Mouse (Mus musculus): ENCODE results near the gene Zfp661. TPM values are rescaled to one million over a fixed set of nuclear protein-coding genes. Genes with fewer than 3 reads are reported as not detected.
"Not testable (repeated sequence)": the region's sequence is repeated elsewhere in the genome, so short reads cannot be mapped to it uniquely, and the experiment has no call there.

The Zfp661 gene
- polyA plus RNA-seq, 1 experiment from 2014 or later = 6.7 TPM

DNA sequence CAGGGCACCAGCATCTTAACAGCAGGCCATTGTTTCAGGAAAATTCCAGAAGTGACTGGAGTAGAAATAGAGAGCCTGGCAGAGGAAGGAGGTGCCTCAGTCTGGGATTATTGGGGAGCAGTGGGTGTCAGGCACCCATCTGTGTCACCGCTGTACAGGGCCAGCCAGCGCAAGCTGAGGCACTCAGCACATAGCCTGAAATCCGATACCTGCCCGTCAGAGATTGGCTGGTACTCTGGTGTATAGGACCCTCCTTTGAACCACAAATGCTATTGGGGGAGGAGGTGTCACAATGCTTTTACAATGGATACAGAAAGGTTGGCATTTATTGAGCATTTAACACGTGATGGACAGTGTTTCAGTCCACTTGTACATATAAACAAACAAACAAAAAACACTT lies 22.1 kb upstream of the Zfp661 start:
- Histone ChIP-seq H3K9ac (replicated peaks) (no peak overlapping the region), H3K4me3 (replicated peaks) (no peak overlapping the region), H3K4me1 (replicated peaks) (peaks cover 17% of the 10 kb centered on the region), H3K9me3 (no peaks in the 10 kb centered on the region), H3K4me2 (peak overlapping the region; percentile 31), H3K27ac (0 out of 2 replicates have a peak overlapping the region, but pooled peaks have one; percentile 42), H3K36me3 (peaks cover 24% of the 10 kb centered on the region), H3K27me3 (0 out of 2 replicates have a peak, but pooled peaks cover 4% of the 10 kb centered on the region)
- peak; percentile 89; the same call in 1 of the 2 replicates for ATAC-seq (ENCODE audit: insufficient number of reproducible peaks, insufficient read depth, low FRiP score, low TSS enrichment, low read depth)
- WGBS = under 1% methylated on average over 5 of the region's 5 CpGs

GRCm38 (mm10) chr2:127608234-127608633 lies 21.3 kb upstream of the Zfp661 start:
- Histone ChIP-seq H3K4me3 (replicated peaks) (no peak overlapping the region), H3K4me1 (replicated peaks) (peaks cover 17% of the 10 kb centered on the region), H3K4me2 (no peak overlapping the region), H3K9ac (replicated peaks) (no peak overlapping the region), H3K36me3 (peaks cover 31% of the 10 kb centered on the region), H3K27me3 (0 out of 2 replicates have a peak, but pooled peaks cover 4% of the 10 kb centered on the region), H3K9me3 (no peaks in the 10 kb centered on the region), H3K27ac (no peak overlapping the region)
- ATAC-seq (ENCODE audit: insufficient number of reproducible peaks, insufficient read depth, low FRiP score, low TSS enrichment, low read depth) = no peak
- WGBS = 39% methylated on average over 3 of the region's 3 CpGs

- peaks cover 17% of the 10 kb centered on the region for H3K4me1 ChIP-seq (replicated peaks)
- H3K36me3 ChIP-seq = peaks cover 61% of the 10 kb centered on the region
- no peak overlapping the region for H3K9ac ChIP-seq (replicated peaks)
- no peak overlapping the region for H3K4me2 ChIP-seq
- no peak for ATAC-seq (ENCODE audit: insufficient number of reproducible peaks, insufficient read depth, low FRiP score, low TSS enrichment, low read depth)
- no peaks in the 10 kb centered on the region for H3K9me3 ChIP-seq
- no peak overlapping the region for H3K27ac ChIP-seq
- WGBS = 96% methylated on average over 3 of the region's 3 CpGs
- H3K4me3 ChIP-seq (replicated peaks) = no peak overlapping the region
- 0 out of 2 replicates have a peak, but pooled peaks cover 3% of the 10 kb centered on the region for H3K27me3 ChIP-seq
Observed at GRCm38 (mm10) chr2:127605203-127605602, 18.3 kb upstream of the Zfp661 start.

DNA sequence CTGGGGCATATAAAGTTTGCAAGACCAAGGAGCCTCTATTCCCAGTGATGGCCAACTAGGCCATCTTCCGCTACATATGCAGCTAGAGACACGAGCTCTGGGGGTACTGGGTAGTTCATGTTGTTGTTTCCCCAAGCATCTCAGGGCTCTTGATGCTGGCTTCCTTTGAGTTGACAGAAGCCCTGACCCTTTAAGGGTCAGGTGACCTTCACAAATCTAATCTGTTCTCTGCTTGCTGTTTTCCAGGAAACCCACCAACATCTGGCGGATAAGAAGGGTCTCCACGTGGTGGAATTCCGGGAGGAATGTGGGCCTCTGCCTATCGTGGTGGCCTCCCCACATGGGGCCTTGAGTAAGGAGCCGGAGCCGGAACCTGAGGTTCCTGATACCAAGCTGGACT lies 16.5 kb upstream of the Zfp661 start:
- H3K4me1 ChIP-seq (replicated peaks); H3K27ac ChIP-seq; H3K4me3 ChIP-seq (replicated peaks); H3K9me3 ChIP-seq; H3K27me3 ChIP-seq; H3K4me2 ChIP-seq; H3K9ac ChIP-seq (replicated peaks); ATAC-seq (ENCODE audit: insufficient number of reproducible peaks, insufficient read depth, low FRiP score, low TSS enrichment, low read depth): not testable (repeated sequence)
- H3K36me3 ChIP-seq = peaks cover 79% of the 10 kb centered on the region
- WGBS = 85% methylated on average over 6 of the region's 8 CpGs

DNA sequence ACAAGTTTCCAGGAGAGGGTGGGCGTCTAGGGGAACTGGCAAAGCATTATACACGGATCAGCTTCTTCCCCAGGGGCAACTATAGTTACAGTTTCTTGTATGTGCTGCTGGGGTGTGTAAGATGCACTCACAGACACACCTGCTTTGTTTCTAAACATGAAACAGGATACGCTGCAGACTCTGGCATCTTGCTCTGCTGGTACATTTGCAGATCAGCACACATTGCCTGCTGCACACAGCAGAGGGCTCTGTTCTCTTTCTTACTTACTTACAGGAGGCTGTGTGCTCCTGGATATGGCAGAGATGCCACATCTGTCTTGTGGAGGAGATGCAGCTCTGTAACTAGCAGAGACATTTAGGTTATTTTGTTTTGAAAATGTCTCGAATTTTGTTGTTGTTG lies 3.9 kb upstream of the Zfp661 start:
- ATAC-seq (ENCODE audit: insufficient number of reproducible peaks, insufficient read depth, low FRiP score, low TSS enrichment, low read depth) = no peak
- Histone ChIP-seq H3K4me2 (peak overlapping the region; percentile 15; the same call in 1 of the 2 replicates), H3K4me3 (replicated peaks) (no peak overlapping the region), H3K4me1 (replicated peaks) (peaks cover 32% of the 10 kb centered on the region), H3K36me3 (peaks cover 45% of the 10 kb centered on the region), H3K9me3 (no peaks in the 10 kb centered on the region), H3K27me3 (no peaks in the 10 kb centered on the region), H3K27ac (no peak overlapping the region), H3K9ac (replicated peaks) (no peak overlapping the region)
- 69% methylated on average over 4 of the region's 4 CpGs for WGBS

DNA sequence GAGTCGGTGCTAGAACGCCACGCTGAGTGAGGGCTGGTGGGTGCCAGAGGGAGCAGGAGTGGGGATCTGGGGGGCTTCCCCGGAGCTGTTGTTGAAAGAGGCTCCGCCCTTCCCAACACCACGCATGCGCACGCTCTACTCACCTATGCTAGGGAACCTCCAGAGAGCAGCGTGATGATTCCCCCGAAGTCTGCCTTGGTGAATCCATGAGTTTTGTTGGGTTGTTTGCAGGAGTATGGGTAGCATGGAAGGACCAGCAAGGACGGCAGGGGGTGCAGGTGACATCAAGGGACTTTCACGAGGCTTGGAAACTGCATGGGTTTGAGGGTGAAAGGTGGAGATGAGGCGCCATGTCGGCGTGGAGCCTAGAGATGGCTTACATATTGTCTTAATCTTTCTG lies 3.3 kb upstream of the Zfp661 start:
- H3K27me3 ChIP-seq = no peaks in the 10 kb centered on the region
- H3K9me3 ChIP-seq = no peaks in the 10 kb centered on the region
- H3K4me1 ChIP-seq (replicated peaks) = peaks cover 32% of the 10 kb centered on the region
- H3K4me3 ChIP-seq (replicated peaks) = no peak overlapping the region
- H3K9ac ChIP-seq (replicated peaks) = no peak overlapping the region
- peaks cover 39% of the 10 kb centered on the region for H3K36me3 ChIP-seq
- 0 out of 2 replicates have a peak overlapping the region, but pooled peaks have one; percentile 17 for H3K27ac ChIP-seq
- WGBS = 66% methylated on average over 15 of the region's 15 CpGs
- no peak for ATAC-seq (ENCODE audit: insufficient number of reproducible peaks, insufficient read depth, low FRiP score, low TSS enrichment, low read depth)
- H3K4me2 ChIP-seq = no peak overlapping the region

GRCm38 (mm10) chr2:127588897-127589296 lies 2.0 kb upstream of the Zfp661 start:
- no peak for ATAC-seq (ENCODE audit: insufficient number of reproducible peaks, insufficient read depth, low FRiP score, low TSS enrichment, low read depth)
- Histone ChIP-seq H3K27ac (no peak overlapping the region), H3K4me2 (no peak overlapping the region), H3K27me3 (no peaks in the 10 kb centered on the region), H3K4me1 (replicated peaks) (peaks cover 34% of the 10 kb centered on the region), H3K4me3 (replicated peaks) (no peak overlapping the region), H3K36me3 (peaks cover 26% of the 10 kb centered on the region), H3K9me3 (no peaks in the 10 kb centered on the region), H3K9ac (replicated peaks) (no peak overlapping the region)
- 91% methylated on average over 9 of the region's 9 CpGs for WGBS

DNA sequence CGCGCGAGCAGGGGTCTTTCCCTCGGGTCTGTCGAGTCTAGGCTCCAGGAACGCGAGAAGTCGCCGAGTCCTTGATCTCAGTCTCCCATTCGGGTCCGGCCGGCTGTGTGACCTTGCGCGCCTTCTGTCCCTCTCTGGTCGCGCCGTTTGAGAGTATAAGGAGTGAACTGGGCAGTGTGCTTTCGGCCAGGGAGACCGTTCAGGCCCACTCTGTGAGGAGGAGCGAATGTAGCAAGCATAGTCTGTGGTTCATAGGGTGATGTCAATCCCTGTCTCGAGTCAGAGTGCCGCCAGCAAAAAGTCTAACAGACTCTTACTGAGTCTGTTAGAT lies 585 bp upstream of the Zfp661 start:
- H3K9me3 ChIP-seq = no peaks in the 10 kb centered on the region
- peak overlapping the region; percentile 77 for H3K4me3 ChIP-seq (replicated peaks)
- peak overlapping the region; percentile 75 for H3K4me2 ChIP-seq
- H3K27me3 ChIP-seq = no peaks in the 10 kb centered on the region
- H3K9ac ChIP-seq (replicated peaks) = peak overlapping the region; percentile 73
- under 1% methylated on average over 22 of the region's 22 CpGs for WGBS
- no peak for ATAC-seq (ENCODE audit: insufficient number of reproducible peaks, insufficient read depth, low FRiP score, low TSS enrichment, low read depth)
- H3K36me3 ChIP-seq = peaks cover 17% of the 10 kb centered on the region; the same call in 1 of the 2 replicates
- peak overlapping the region; percentile 90 for H3K27ac ChIP-seq
- H3K4me1 ChIP-seq (replicated peaks) = peaks cover 37% of the 10 kb centered on the region

GRCm38 (mm10) chr2:127584436-127584858 lies 2.4 kb downstream of the Zfp661 start:
- Histone ChIP-seq H3K27me3 (no peaks in the 10 kb centered on the region), H3K9ac (replicated peaks) (peak overlapping the region; percentile 68), H3K4me2 (peak overlapping the region; percentile 87), H3K4me1 (replicated peaks) (peaks cover 28% of the 10 kb centered on the region), H3K4me3 (replicated peaks) (peak overlapping the region; percentile 66), H3K9me3 (no peaks in the 10 kb centered on the region), H3K27ac (no peak overlapping the region), H3K36me3 (peaks cover 5% of the 10 kb centered on the region; the same call in 1 of the 2 replicates)
- peak; percentile 88 for ATAC-seq (ENCODE audit: insufficient number of reproducible peaks, insufficient read depth, low FRiP score, low TSS enrichment, low read depth)
- under 1% methylated on average over 24 of the region's 24 CpGs for WGBS

GRCm38 (mm10) chr2:127573322-127573721 lies 13.6 kb downstream of the Zfp661 start:
- Histone ChIP-seq H3K4me3 (replicated peaks) (no peak overlapping the region), H3K4me2 (no peak overlapping the region), H3K4me1 (replicated peaks) (no peaks in the 10 kb centered on the region), H3K27ac (no peak overlapping the region), H3K9ac (replicated peaks) (no peak overlapping the region), H3K9me3 (peaks cover 10% of the 10 kb centered on the region), H3K36me3 (peaks cover 20% of the 10 kb centered on the region), H3K27me3 (no peaks in the 10 kb centered on the region)
- ATAC-seq (ENCODE audit: insufficient number of reproducible peaks, insufficient read depth, low FRiP score, low TSS enrichment, low read depth) = no peak
- 59% methylated on average over 1 of the region's 1 CpGs for WGBS

DNA sequence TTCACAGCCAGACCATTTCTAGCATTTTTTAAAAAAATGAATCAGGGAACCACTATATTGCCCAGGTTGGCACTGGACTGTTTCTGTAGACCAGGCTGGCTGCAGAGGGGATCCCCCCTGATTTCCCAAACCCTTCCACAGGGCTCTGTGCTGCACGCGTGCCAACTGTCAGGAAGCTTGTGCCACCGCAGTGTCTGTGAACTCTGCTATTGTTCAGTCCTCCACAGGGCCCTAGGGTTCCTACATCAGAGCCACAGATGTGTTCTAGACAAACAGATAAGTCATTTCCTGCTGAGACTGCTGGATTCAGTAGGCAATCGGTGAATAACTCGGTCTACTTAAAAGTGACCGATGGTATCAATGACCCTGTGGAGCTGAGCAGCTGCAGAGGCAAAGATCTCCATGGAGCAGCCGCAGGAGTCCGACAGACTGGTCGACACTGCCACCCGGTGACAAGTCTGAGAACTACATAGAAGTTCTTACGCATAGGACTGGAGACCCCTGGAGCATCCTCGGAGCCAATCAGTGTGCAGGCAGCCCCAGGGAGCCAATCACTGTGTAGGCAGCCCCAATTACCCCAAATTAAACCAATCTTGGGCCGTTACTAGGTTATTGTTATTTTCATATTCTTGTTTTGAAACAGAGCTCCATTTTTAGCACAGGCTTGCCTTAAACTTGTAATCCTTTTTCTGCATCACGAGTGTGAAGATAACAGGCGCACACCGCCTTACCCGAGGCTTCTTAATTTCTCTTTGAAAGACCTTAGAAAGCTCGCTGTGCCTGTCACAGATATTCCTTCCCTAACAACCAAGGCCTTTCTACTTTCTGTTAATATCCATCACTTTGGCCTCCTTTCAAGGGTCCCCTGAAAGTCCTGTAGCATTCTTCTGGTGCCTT lies 27.6 kb downstream of the Zfp661 start:
- peak; percentile 98 for ATAC-seq (ENCODE audit: insufficient number of reproducible peaks, insufficient read depth, low FRiP score, low TSS enrichment, low read depth)
- Histone ChIP-seq H3K9me3 (no peaks in the 10 kb centered on the region), H3K4me2 (peak overlapping the region; percentile 46), H3K4me1 (replicated peaks) (no peaks in the 10 kb centered on the region), H3K27ac (no peak overlapping the region), H3K27me3 (peaks cover 22% of the 10 kb centered on the region), H3K4me3 (replicated peaks) (peak overlapping the region; percentile 21; the same call in 1 of the 2 replicates), H3K9ac (replicated peaks) (no peak overlapping the region), H3K36me3 (no peaks in the 10 kb centered on the region)
- 18% methylated on average over 18 of the region's 18 CpGs for WGBS
